Mouse (Mus musculus) yolk sac, embryonic 10.5 days (tissue): ENCODE results near the gene Vmac.

Experiments used
- DNase-seq: peaks from one replicate; pipeline ENCODE4 v3.0.0-alpha.2; 2017; ENCODE audit warnings: low spot score

The Vmac gene

GRCm38 (mm10) chr17:56686801-56687200 is 31.0 kb downstream of the Vmac start:
- no peak for DNase-seq

- no peak for DNase-seq
These were observed 33.2 kb downstream of the Vmac start for GRCm38 (mm10) chr17:56684649-56685048.

- DNase-seq: no peak
These were observed 34.2 kb downstream of the Vmac start for GRCm38 (mm10) chr17:56683546-56684140.

- peak; percentile 36 for DNase-seq
These were observed 34.9 kb downstream of the Vmac start for GRCm38 (mm10) chr17:56682880-56683279.

GRCm38 (mm10) chr17:56681791-56682190 is 36.0 kb downstream of the Vmac start:
- DNase-seq: no peak

GRCm38 (mm10) chr17:56673647-56674416 is 44.0 kb downstream of the Vmac start:
- DNase-seq: no peak

- DNase-seq: peak; percentile 100
These were observed 44.7 kb downstream of the Vmac start, which contains the start of gene Ranbp3 for GRCm38 (mm10) chr17:56672941-56673646. TSS of gene Ranbp3 (plus strand) at chr17:56673294.

- no peak for DNase-seq
These were observed 48.1 kb downstream of the Vmac start for GRCm38 (mm10) chr17:56669766-56670165.

- DNase-seq: peak; percentile 82
These were observed 49.3 kb downstream of the Vmac start for GRCm38 (mm10) chr17:56668384-56669144.

- no peak for DNase-seq
These were observed 50.2 kb downstream of the Vmac start for GRCm38 (mm10) chr17:56667591-56667990.

GRCm38 (mm10) chr17:56666384-56666783 is 51.4 kb downstream of the Vmac start:
- peak; percentile 17 for DNase-seq

GRCm38 (mm10) chr17:56664333-56664732 is 53.5 kb downstream of the Vmac start:
- DNase-seq: peak; percentile 55
